Mouse (Mus musculus): ENCODE data around the gene Sva. TPM values are rescaled to one million over a fixed set of nuclear protein-coding genes. Genes with fewer than 3 reads are reported as not detected.

Sva gene
- not detected in 2 replicates for polyA plus RNA-seq (2016; fragmentation: Nextera tagmentation; extraction: Ambion mirVana)

- no peak within 1 kb of the TSS for H3K4me3 ChIP-seq
- no peaks in the 10 kb centered on the region for H3K9me3 ChIP-seq (replicated peaks)
- no peak within 1 kb of the TSS for H3K27ac ChIP-seq
- ATAC-seq = no peak
- no peak within 1 kb of the TSS for H3K4me2 ChIP-seq
- H3K36me3 ChIP-seq = no peaks in the 10 kb centered on the region
- H3K27me3 ChIP-seq (replicated peaks) = no peaks in the 10 kb centered on the region
- no peak within 1 kb of the TSS for H3K9ac ChIP-seq
- H3K4me1 ChIP-seq = no peaks in the 10 kb centered on the region
Observed at GRCm38 (mm10) chr6:42038094-42038493, at the start of gene Sva. TSS of gene Sva (plus strand) at chr6:42038394.

Other genes starting within 250 kb of the Sva start
- not detected in 2 replicates for gene Pip, start 190.9 kb upstream of the Sva start, polyA plus RNA-seq (2016; fragmentation: Nextera tagmentation; extraction: Ambion mirVana)
- gene Sval2, start 185.4 kb upstream of the Sva start, polyA plus RNA-seq (2016; fragmentation: Nextera tagmentation; extraction: Ambion mirVana) = not detected in 2 replicates
- not detected in 2 replicates for gene Sval1, start 86.8 kb upstream of the Sva start, polyA plus RNA-seq (2016; fragmentation: Nextera tagmentation; extraction: Ambion mirVana)
- gene Sval3, start 70.3 kb upstream of the Sva start, polyA plus RNA-seq (2016; fragmentation: Nextera tagmentation; extraction: Ambion mirVana) = not detected in 2 replicates
- not detected in 2 replicates for gene Tas2r139, start 102.5 kb downstream of the Sva start, polyA plus RNA-seq (2016; fragmentation: Nextera tagmentation; extraction: Ambion mirVana)
- gene Tas2r144, start 176.9 kb downstream of the Sva start, polyA plus RNA-seq (2016; fragmentation: Nextera tagmentation; extraction: Ambion mirVana) = not detected in 2 replicates
- 7.3 and 8.3 TPM in 2 replicates for gene Gstk1, start 207.5 kb downstream of the Sva start, polyA plus RNA-seq (2016; fragmentation: Nextera tagmentation; extraction: Ambion mirVana)
- gene Tmem139, start 223.6 kb downstream of the Sva start, polyA plus RNA-seq (2016; fragmentation: Nextera tagmentation; extraction: Ambion mirVana) = not detected in 2 replicates
- gene Casp2, start 226.6 kb downstream of the Sva start, polyA plus RNA-seq (2016; fragmentation: Nextera tagmentation; extraction: Ambion mirVana) = 34.4 and 36.0 TPM in 2 replicates
- gene Clcn1, start 248.3 kb downstream of the Sva start, polyA plus RNA-seq (2016; fragmentation: Nextera tagmentation; extraction: Ambion mirVana) = 0.12 TPM in 1 of 2 replicates, not detected in the other

Measured in liver, embryonic 12.5 days (tissue).